Mouse (Mus musculus): Measurements from ENCODE around the gene Lsamp. TPM values are rescaled to one million over a fixed set of nuclear protein-coding genes. Genes with fewer than 3 reads are reported as not detected.

The Lsamp gene
- polyA plus RNA-seq, 1 experiment from 2014 or later: 4.0 TPM

DNA sequence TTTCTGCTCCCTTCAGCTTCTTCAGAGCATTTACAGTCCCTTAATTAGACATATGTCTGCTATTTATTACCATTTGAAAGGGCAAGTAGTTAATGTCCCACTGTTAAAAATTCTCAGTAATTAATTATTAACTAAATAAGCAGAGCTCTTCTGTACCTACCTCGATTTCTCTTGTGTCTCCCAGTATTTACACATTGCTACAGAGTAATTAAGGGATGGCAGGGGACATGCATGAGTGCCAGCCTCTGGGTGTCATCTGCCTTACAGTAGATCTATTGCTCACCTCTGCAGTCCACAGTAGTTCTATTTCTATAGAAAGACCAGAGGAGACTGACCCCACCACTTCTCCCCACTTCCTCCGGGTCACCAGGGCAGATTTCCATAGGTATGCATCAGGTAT, 1581.1 kb downstream of the Lsamp start:
- no peak overlapping the region for H3K4me3 ChIP-seq (replicated peaks)
- no peaks in the 10 kb centered on the region for H3K4me1 ChIP-seq (replicated peaks)
- no peak overlapping the region for H3K9ac ChIP-seq
- H3K9me3 ChIP-seq: no peaks in the 10 kb centered on the region
- no peaks in the 10 kb centered on the region for H3K27me3 ChIP-seq (replicated peaks)
- no peak for ATAC-seq
- H3K4me2 ChIP-seq (replicated peaks): no peak overlapping the region
- no peaks in the 10 kb centered on the region for H3K36me3 ChIP-seq
- 47% methylated on average over 2 of the region's 2 CpGs for WGBS
- H3K27ac ChIP-seq: no peak overlapping the region

DNA sequence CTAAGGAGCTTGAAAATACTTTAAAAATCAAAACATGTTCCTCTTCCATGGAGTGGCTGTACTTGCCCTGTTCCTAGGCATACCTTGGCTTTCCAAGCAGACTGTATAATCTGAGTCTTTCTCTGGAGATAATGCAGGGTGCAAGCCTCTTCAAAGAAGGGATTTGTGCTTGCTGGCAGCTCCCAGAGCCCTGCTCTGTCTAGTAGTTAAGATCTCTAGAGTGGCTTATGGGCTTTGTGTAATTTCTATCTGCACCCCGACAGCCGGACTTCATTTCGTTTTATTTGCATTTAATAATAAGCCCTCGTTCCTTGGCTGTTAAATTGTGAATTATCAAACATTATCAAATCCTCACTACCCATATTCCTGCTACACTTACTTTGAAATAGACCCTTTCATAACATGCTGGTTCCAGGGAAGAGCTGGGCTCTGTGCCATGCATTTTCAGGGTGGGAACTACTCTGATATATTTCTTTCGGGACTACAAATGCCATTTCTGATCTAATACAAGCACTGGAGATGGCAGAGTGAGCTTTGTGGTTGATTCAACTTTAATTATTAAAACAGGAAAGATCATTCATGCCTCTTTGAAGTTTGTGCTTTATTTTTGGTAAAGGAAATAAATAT, 1604.6 kb downstream of the Lsamp start:
- H3K27ac ChIP-seq: no peak overlapping the region
- H3K9me3 ChIP-seq: no peaks in the 10 kb centered on the region
- no peak for ATAC-seq
- H3K4me3 ChIP-seq (replicated peaks): no peak overlapping the region
- WGBS: 73% methylated on average over 5 of the region's 5 CpGs
- H3K4me1 ChIP-seq (replicated peaks): no peaks in the 10 kb centered on the region
- H3K9ac ChIP-seq: no peak overlapping the region
- H3K27me3 ChIP-seq (replicated peaks): no peaks in the 10 kb centered on the region
- H3K4me2 ChIP-seq (replicated peaks): no peak overlapping the region
- no peaks in the 10 kb centered on the region for H3K36me3 ChIP-seq

DNA sequence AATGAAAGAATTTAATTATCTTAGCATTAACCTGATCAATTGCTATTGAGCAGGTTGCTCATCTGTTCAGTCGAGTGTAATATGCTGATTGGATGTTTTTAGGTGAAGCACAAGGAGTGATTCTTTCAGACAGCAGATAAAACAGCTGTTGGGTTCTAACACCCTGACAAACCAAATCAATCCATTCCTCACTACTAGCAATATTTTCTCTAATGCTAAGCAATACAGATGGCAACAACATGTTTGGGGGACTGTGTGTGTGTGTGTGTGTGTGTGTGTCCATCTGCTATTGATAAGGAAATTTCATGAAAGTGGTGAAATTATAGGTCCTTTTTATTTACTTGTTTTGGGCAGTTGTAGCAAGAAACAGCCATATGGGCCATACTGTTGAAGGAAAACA, 1628.1 kb downstream of the Lsamp start:
- Histone ChIP-seq H3K27ac (no peak overlapping the region), H3K9ac (no peak overlapping the region), H3K27me3 (replicated peaks) (no peaks in the 10 kb centered on the region), H3K4me2 (replicated peaks) (no peak overlapping the region), H3K36me3 (no peaks in the 10 kb centered on the region), H3K4me1 (replicated peaks) (no peaks in the 10 kb centered on the region), H3K9me3 (no peaks in the 10 kb centered on the region), H3K4me3 (replicated peaks) (no peak overlapping the region)
- no peak for ATAC-seq
- WGBS: 71% methylated on average over 1 of the region's 1 CpGs

DNA sequence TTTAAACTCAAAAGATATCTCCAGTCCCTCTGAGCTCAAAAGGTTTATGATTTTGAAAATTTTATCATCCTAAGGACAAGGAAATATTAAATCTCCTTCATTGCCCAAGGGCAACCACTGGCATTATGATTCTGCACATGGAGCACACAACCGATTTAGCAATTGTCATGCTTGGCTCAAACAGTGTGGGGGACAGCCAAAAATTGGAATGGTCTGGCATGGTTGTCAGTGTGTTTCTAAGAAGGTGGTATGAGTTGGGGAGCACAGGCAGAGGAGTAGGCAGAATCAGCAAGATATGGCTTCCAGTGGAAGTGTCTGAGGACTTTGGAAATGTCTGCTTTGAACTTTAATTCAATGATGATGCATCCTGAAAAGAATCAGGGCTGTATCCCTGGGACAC, 1639.7 kb downstream of the Lsamp start:
- H3K4me1 ChIP-seq (replicated peaks): no peaks in the 10 kb centered on the region
- 81% methylated on average over 1 of the region's 1 CpGs for WGBS
- no peak for ATAC-seq

DNA sequence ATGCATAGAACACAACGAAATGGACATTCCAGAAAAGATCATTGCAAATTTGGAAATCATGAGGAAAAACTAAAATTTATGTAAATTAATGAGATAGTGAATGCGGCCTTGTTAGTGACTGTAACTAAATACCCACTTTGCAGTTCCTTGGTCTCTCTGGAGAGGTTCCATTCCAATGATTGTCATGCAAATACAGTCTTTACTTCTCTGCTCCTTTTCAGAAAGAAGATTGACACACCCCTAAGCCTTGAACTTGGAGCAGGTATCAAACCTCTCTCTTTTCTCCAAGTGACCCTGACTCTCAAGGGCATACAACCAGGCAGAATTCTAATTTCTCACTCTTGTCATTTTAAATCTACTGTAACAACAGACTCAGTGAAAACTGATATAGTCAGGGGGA, 1649.7 kb downstream of the Lsamp start:
- ATAC-seq: no peak
- Histone ChIP-seq H3K27ac (no peak overlapping the region), H3K4me1 (replicated peaks) (no peaks in the 10 kb centered on the region), H3K36me3 (no peaks in the 10 kb centered on the region), H3K9me3 (no peaks in the 10 kb centered on the region), H3K9ac (no peak overlapping the region), H3K4me3 (replicated peaks) (no peak overlapping the region), H3K4me2 (replicated peaks) (no peak overlapping the region), H3K27me3 (replicated peaks) (no peaks in the 10 kb centered on the region)
- 58% methylated on average over 2 of the region's 2 CpGs for WGBS

More for the DNA sequence above, 1639.7 kb downstream of the Lsamp start:
- H3K9ac ChIP-seq: no peak overlapping the region
- no peaks in the 10 kb centered on the region for H3K9me3 ChIP-seq
- H3K4me3 ChIP-seq (replicated peaks): no peak overlapping the region
- H3K27me3 ChIP-seq (replicated peaks): no peaks in the 10 kb centered on the region
- H3K27ac ChIP-seq: no peak overlapping the region
- no peaks in the 10 kb centered on the region for H3K36me3 ChIP-seq
- no peak overlapping the region for H3K4me2 ChIP-seq (replicated peaks)

DNA sequence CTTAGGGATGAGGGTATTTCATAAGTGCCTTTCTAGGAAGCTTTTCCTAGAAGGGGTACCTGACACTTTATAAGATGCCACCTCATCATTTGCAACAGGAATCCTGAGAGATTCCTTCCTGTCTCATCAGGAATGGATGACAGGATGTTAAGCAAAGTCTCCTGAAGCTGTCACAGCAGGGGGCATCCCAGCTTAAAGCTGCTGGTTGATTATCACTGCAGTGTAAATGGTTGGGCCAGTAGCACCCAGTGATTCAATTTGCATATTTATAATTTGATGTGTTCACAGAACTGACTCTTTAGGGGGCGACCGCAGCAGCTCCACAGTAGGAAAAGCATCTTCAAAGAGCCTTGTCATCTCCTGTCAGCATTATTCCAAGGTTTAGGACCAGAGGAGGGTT, 1656.7 kb downstream of the Lsamp start:
- WGBS: 50% methylated on average over 2 of the region's 2 CpGs
- Histone ChIP-seq H3K4me3 (replicated peaks) (no peak overlapping the region), H3K4me1 (replicated peaks) (no peaks in the 10 kb centered on the region), H3K27me3 (replicated peaks) (no peaks in the 10 kb centered on the region), H3K9me3 (no peaks in the 10 kb centered on the region), H3K27ac (no peak overlapping the region), H3K9ac (no peak overlapping the region), H3K36me3 (no peaks in the 10 kb centered on the region), H3K4me2 (replicated peaks) (no peak overlapping the region)
- ATAC-seq: no peak

DNA sequence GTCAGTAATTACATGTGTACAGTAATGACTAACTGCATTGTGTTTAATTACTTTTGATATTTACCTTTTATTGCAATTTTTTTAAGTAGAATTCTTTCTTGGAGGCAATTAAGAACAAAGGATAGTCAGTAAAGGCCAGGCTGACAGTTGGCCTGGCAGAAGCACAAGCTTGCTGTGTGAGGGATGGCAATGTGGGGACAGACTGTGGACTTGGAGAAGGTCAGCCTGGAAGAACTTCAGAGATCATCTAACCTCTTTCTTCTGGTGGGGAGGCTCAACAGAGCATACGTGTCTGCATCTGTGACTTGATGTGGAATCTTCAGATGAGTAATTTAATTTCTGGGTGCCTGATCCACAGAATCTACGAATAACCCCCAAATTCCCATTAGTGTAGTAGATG, 1669.1 kb downstream of the Lsamp start:
- 81% methylated on average over 2 of the region's 2 CpGs for WGBS
- ATAC-seq: no peak
- Histone ChIP-seq H3K4me1 (replicated peaks) (no peaks in the 10 kb centered on the region), H3K4me3 (replicated peaks) (no peak overlapping the region), H3K36me3 (no peaks in the 10 kb centered on the region), H3K27ac (no peak overlapping the region), H3K9ac (no peak overlapping the region), H3K4me2 (replicated peaks) (no peak overlapping the region), H3K27me3 (replicated peaks) (no peaks in the 10 kb centered on the region), H3K9me3 (no peaks in the 10 kb centered on the region)

DNA sequence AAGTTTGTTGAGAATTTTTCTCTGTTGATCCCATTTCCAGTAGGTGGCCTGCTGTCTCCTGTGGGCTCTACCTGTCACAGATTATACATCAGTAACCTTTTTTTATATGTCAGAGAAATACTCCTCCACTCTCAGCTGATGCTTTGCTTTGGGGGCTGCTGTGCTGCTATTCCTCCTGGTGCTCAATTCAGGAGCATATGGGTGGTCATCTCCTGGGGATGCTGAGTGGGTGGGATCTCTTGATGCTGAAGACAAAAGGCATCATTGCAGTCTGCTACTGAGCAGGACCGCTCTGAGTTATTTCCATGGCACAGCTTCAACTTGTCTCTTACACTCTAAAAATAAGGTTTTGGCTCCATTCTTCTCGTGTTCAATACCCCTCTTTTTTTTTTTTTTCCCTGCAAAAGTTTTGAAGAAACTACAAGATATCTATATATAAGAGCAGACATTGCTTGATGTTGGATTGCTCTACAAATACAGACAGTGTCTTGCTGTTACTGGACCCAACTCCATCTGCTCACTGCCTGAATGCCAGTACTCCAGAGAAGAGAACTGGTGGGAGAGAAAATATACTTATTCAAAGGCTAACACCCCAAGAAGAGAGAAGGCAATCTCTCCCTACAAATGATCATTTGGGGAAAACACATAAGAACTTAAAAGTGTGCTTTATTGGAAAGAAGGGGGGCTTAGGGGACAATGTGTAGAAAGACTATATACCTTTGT, 1690.3 kb downstream of the Lsamp start:
- H3K9me3 ChIP-seq: no peaks in the 10 kb centered on the region
- no peak overlapping the region for H3K4me3 ChIP-seq (replicated peaks)
- no peak overlapping the region for H3K27ac ChIP-seq
- H3K4me2 ChIP-seq (replicated peaks): no peak overlapping the region
- no peak overlapping the region for H3K9ac ChIP-seq
- ATAC-seq: no peak
- 90% methylated on average over 2 of the region's 2 CpGs for WGBS
- H3K36me3 ChIP-seq: no peaks in the 10 kb centered on the region
- no peaks in the 10 kb centered on the region for H3K4me1 ChIP-seq (replicated peaks)
- no peaks in the 10 kb centered on the region for H3K27me3 ChIP-seq (replicated peaks)

DNA sequence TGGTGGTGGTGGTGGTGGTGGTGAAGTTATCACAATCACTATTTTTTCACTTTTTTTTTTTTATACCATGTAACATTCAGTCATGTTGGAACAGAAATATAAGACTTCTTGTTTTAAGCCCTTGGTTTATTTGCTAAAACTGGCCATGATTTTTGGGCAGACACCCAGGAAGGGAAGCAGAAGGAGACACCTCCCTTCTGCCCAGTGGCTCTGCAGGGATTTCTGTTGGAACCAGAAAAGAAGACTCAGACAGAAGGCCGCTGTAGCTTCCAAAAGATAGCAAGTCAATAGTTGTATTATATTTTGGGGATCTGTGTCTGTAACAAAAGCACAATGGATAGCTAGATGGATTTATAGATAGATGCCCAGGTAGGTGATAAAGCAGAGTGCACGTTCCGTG, 1691.6 kb downstream of the Lsamp start:
- H3K9me3 ChIP-seq: no peaks in the 10 kb centered on the region
- H3K27ac ChIP-seq: no peak overlapping the region
- H3K27me3 ChIP-seq (replicated peaks): no peaks in the 10 kb centered on the region
- no peak overlapping the region for H3K4me2 ChIP-seq (replicated peaks)
- H3K4me3 ChIP-seq (replicated peaks): no peak overlapping the region
- 84% methylated on average over 3 of the region's 3 CpGs for WGBS
- no peak for ATAC-seq
- H3K9ac ChIP-seq: no peak overlapping the region
- H3K36me3 ChIP-seq: no peaks in the 10 kb centered on the region
- H3K4me1 ChIP-seq (replicated peaks): no peaks in the 10 kb centered on the region

DNA sequence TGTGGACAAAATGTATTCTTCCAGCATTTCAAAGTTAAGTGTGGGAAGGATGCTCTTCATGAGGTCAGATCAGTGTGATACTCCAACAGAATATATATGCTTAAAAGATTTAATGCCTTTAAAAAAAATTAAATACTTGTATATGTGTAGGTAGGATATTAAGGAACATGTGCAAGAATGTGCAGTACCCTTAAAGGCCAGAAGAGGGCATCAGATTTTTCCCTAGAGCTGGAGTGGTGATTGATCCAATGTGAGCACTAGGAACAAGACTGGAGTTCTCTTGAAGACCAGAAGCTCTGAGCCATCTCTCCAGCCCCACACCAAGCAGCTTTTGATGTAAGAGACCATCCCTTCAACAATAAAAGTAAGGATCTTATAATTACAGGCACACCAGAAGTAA, 1708.3 kb downstream of the Lsamp start:
- no peaks in the 10 kb centered on the region for H3K4me1 ChIP-seq (replicated peaks)
- no peak overlapping the region for H3K27ac ChIP-seq
- H3K27me3 ChIP-seq (replicated peaks): no peaks in the 10 kb centered on the region
- H3K9me3 ChIP-seq: no peaks in the 10 kb centered on the region
- H3K9ac ChIP-seq: no peak overlapping the region
- no peak for ATAC-seq
- H3K4me3 ChIP-seq (replicated peaks): no peak overlapping the region
- H3K36me3 ChIP-seq: no peaks in the 10 kb centered on the region
- no peak overlapping the region for H3K4me2 ChIP-seq (replicated peaks)

DNA sequence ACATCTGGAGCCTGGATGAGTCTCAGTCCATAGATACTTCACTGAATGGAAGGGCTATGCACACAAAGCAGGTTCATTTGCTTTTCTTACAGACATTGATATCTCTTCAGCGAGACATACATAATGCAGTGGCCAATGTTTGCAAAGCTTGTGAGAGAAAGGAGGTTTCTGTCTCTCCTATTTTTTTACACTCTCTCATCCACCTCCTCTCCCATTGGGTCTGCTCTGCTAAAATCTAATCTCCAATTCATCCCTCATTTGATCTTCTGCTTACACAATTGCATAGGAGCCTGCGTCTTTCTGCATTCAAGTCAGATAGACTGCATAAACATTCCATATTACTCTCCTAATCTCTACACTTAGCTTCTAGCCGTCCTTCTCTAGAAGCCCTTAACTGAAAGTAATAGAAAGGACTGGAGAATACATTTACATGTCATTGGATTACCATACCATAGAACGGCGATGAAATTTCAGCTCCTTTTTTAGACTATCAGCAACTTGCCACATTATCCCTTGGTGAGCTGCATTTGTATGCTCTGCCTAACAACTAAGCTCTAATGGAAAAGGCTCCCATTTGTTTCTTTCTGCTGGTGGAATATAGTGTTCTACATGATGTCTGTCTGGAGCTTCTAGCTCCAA, 1717.7 kb downstream of the Lsamp start:
- Histone ChIP-seq H3K4me2 (replicated peaks) (no peak overlapping the region), H3K9me3 (no peaks in the 10 kb centered on the region), H3K27ac (no peak overlapping the region), H3K4me3 (replicated peaks) (no peak overlapping the region), H3K9ac (no peak overlapping the region), H3K4me1 (replicated peaks) (no peaks in the 10 kb centered on the region), H3K27me3 (replicated peaks) (no peaks in the 10 kb centered on the region), H3K36me3 (no peaks in the 10 kb centered on the region)
- ATAC-seq: no peak
- WGBS: 79% methylated on average over 5 of the region's 5 CpGs

DNA sequence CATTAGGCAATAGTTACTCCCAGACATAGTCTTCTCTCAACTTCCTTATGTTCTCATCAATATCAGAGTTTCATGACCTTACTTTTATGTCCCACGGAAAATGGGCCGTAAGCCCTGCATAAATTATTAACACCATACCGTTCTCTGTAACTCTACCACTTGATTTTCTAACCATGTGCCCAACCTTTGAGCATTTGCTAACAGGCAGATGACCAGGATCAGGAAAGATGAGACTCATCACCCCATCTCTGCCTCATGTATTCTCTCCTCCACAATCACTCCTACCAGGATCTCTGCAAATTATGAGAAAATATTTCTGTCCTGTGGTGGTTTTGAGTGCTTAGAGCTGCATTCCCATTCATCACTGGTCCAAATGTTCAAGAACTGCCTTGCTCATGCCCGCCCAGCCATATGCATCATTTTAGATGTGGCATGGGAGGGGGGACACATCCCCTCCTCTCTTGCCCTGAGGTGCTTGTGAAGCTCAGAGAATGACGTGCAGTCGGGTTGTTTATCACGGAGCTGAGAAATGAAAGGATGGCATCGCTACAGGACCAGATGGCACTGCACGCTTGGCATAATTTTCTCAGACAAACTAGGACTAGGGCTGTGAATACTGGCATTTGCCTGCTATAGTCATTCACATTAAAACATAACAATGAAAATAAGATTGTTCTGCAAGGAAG, 1744.9 kb downstream of the Lsamp start:
- Histone ChIP-seq H3K27ac (no peak overlapping the region), H3K27me3 (replicated peaks) (no peaks in the 10 kb centered on the region), H3K9ac (no peak overlapping the region), H3K36me3 (no peaks in the 10 kb centered on the region), H3K4me2 (replicated peaks) (no peak overlapping the region), H3K4me1 (replicated peaks) (no peaks in the 10 kb centered on the region), H3K9me3 (no peaks in the 10 kb centered on the region), H3K4me3 (replicated peaks) (no peak overlapping the region)
- 87% methylated on average over 9 of the region's 9 CpGs for WGBS
- ATAC-seq: no peak

All from intestine, embryonic 15.5 days (tissue).